Mouse (Mus musculus): ENCODE data around the gene Jph4.

DNA sequence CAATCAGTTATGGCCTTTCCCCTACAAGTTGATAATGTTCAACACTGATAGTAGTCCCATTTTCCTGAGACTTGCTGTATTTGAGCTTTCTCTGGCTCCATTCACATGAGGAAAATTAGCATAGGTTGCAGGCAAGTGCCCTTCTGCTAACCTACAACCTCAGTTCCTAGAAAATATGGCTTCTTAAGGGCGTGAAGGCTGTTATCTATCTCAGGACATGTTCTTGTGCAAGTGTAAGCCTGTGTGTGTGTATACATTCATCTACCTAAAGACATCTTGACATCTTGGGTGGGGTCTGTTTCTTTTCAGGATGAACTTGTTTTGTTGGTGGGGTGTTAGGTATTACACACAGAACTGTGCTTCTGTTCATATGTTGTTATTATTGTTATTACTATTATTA, 57.7 kb downstream of the Jph4 start:
- TF ChIP-seq POLR2A (IDR thresholded peaks at IDR 0.05; ENCODE audit: low read depth, low read length) (no peak), CTCF (conservative IDR thresholded peaks at IDR 0.05; ENCODE audit: insufficient read depth, insufficient read length, low read depth, low read length) (no peak)
